Mouse (Mus musculus): ENCODE measurements at regions not wholly inside any gene's neighbourhood (a gene's known extent, or its start where the extent isn't known, plus 50 kb on each side); places are given as distances from the start of the nearest gene placed in this dataset.

DNA sequence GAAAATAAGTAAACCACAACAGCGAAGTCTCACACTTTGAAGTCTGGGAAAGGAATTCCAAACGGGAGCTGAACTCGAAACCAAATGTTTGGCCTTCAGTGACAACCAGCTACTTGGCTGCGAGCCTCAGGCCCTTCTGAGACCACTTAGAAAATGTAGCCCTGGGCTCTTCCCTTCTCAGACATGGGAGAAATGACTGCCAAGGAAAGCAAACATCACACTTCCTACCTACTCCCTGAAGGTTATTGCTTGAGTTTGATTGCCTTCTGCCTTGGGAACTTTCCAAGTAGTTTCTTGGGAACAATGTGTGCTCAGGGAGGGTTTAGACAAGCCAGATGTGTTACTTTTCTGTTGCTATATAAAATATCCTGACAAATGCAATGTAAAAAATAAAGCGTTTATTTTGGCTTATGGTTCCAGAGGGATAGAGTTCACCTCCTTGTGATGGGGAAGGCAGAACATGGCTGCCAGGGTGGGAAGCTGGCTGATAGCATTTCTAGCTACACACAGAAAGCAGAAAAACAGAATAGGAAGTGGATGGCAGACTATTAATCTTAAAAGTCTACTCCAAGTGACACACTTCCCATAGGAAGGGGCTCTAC lies 194.8 kb upstream of the Rack1 start:
- no peak for DNase-seq (ENCODE audit: low read depth, low spot score)

DNA sequence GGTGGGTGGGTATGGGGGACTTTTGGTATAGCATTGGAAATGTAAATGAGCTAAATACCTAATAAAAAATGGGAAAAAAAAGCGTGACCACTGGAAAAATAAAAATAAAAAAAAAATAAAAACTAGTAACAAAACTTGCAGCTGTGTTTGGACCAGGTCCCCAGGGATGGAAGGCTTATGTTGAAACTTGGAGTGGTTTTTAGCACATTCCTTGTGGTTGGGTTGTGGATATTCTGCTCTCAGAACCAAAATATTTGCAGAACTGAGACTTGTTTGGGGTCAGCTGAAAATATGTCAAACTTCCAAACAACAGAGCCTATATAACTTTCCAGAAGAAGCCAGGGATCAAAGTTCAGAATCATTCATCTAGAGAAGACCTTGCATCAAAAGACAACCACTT lies 199.0 kb upstream of the Rack1 start:
- no peak for DNase-seq (ENCODE audit: low read depth, low spot score)

DNA sequence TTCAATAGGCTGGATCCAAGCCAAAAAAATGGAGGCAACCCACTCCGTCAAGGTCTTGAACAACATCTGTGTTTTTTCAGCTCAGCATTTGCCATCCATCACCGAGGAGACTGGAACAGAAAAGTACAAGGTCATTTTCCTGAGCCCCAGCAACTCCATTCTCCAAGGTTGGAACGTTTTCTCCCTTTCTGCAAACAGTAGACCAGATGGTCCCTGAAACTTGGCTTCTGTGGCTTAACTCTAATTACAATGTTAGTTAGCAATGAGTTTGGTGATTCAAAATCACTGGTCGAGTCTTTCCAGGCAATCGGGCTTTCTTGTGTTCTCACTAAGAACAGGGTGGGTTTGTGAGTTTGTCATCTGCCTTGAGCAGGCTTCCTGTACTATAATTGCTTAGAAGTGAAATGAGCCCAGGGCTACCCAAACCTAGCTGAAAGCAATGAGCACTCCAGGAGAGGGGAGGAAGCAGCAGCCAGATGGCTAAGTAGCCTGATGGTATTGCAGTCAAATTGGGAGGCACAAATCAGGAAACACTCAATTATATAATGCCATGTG lies 200.5 kb upstream of the Rack1 start:
- DNase-seq (ENCODE audit: low read depth, low spot score): no peak

- no peak for DNase-seq (ENCODE audit: low read depth, low spot score)
Observed at GRCm38 (mm10) chr11:48599033-48599432, 201.1 kb upstream of the Rack1 start.

DNA sequence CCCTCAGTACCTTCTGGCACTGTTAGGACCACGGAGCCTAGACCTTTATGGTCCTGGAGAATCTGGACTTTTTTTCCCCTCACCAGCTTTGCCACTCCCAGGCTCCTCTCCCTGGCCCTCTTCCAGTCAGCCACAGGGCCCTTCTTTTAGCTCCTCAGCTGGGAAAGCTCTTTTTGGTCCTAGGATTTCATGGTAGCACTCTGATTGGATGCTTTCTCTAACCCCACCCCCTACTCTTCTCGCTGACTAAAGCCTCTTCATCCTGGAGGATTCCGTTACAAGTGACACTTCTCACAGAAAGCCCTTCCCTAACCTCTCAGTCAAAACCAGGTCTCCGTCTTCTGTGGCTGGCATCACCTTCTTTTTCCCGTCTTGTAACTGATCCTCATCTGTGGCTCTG lies 205.7 kb upstream of the Rack1 start:
- DNase-seq (ENCODE audit: low read depth, low spot score): peak; percentile 3

GRCm38 (mm10) chr11:48588833-48589649 lies 211.1 kb upstream of the Rack1 start:
- peak; percentile 55 for DNase-seq (ENCODE audit: low read depth, low spot score)

DNA sequence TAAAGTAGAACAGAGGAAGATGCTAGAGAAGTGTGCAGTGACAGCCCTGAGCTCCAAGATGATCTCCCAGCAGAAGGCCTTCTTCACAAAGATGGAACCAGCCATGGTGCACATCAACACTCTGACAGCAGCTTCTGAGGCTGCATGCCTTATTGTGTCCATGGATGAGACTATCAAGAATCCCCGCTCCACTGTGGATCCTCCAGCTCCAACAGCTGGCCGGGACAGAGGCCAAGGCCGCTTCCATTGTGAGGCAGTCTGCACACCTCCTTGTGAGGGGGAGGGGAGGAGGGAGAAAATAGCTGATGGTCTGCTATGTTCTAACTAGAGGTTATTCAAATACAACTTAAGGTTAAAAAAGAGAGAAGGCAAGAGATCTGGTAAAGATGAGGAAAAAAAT lies 231.4 kb upstream of the Rack1 start:
- no peak for DNase-seq (ENCODE audit: low read depth, low spot score)

- no peak for DNase-seq (ENCODE audit: low read depth, low spot score)
Observed at GRCm38 (mm10) chr11:48567583-48568562, 232.3 kb upstream of the Rack1 start.

DNA sequence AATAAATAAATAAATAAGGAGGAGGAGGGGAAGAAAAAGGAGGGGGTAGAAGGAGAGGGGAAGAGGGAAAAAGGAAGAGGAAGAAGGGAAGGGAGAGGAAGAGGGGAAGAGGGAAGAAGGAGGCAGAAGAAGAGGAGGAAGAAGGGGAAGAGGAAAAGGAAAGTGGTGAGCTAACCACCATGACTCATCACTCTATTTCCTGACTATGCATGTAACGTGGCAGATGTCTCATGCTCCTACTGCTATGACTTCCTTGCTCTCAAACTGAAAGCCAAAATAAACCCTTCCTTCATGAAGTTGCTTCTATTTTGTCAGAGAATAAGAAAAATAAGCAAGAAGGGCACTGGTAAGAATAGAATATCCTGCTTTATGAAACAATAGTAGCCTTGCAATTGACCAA lies 242.1 kb upstream of the Rack1 start:
- no peak for DNase-seq (ENCODE audit: low read depth, low spot score)

- no peak for DNase-seq (ENCODE audit: low read depth, low spot score)
Observed at GRCm38 (mm10) chr11:48552006-48552405, 248.1 kb upstream of the Rack1 start.

DNA sequence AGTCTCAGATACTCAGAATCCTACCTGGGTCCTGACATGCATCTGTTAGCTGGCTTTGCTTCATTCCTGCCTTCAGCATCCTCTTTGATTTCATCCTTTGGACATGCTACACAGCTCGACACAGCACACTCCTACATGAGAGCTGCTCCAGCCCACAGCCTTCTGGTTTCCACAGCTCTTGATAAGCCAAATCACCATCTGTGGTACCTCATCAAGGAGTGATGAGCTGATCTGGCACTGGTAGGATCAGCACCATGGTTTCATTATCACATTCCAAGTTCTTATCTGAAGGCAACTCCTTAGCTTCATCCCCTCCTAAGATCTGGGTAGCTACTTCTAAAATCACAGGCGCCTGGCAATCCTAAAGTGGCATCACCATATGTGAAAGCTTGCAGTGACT lies 248.9 kb upstream of the Rack1 start:
- no peak for DNase-seq (ENCODE audit: low read depth, low spot score)

DNA sequence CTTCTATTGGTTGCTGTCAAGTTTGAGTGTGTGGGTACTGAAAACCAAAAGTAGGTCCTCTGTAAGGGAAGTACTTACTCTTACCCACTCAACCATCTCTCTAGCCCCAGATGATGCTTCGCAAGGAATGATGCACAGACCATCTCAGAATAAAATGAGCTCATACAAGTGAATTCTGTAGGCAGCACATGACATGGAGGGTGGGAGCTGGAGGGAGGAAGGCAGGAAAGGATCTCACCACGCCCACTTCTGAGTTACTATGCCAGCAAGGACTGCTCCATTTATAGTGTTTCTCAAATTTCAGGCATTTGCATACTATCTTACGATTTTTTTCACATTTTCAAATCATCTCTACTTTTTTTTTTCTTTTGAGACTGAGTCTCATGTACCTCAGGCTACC lies 273.8 kb upstream of the Rack1 start:
- no peak for DNase-seq (ENCODE audit: low read depth, low spot score)

GRCm38 (mm10) chr11:48525517-48525916 lies 274.6 kb upstream of the Rack1 start:
- no peak for DNase-seq (ENCODE audit: low read depth, low spot score)

- no peak for DNase-seq (ENCODE audit: low read depth, low spot score)
Observed at GRCm38 (mm10) chr11:48506886-48507285, 293.2 kb upstream of the Rack1 start.

- no peak for DNase-seq (ENCODE audit: low read depth, low spot score)
Observed at GRCm38 (mm10) chr11:48502011-48502806, 297.9 kb upstream of the Rack1 start.

- no peak for DNase-seq (ENCODE audit: low read depth, low spot score)
Observed at GRCm38 (mm10) chr11:48499057-48499456, 301.1 kb upstream of the Rack1 start.

DNA sequence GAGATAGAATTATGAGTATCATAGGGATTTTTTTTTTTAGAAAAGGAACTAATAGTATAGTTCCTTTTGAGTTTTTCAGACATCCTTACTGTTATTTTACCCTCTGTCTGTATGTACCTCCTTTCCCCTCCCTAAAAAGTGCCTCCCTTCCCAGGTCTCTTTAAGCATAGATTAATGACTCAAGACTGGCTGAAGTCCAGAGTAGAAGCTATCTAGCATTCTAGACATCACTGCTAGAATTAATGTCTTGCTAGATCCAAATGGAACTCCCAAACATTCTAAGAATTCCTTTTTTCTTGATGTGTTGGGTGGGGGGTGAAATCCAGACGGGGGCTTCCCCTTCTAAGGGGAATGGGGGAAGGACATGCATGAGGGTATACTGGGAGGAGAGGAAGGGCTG lies 311.8 kb upstream of the Rack1 start:
- no peak for DNase-seq (ENCODE audit: low read depth, low spot score)

DNA sequence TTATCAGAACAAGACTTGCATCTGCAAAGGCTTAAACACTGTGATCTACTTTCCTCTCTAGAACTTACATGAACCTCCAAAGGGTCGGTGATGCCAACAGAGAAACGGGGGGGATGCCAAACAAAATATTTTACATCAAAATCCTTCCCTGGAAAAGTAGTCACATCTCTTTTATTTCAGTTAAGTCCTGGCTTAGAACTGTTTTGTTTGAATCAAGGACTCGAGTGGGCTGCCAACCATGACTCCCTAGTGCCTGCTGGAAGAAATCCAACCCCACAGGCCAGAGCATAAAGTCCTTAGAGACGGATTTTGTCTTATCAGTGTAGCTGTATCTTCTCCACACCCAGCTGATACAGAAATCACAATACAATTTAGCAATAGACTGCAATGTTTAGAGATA lies 336.1 kb upstream of the Rack1 start:
- DNase-seq (ENCODE audit: low read depth, low spot score): no peak

DNA sequence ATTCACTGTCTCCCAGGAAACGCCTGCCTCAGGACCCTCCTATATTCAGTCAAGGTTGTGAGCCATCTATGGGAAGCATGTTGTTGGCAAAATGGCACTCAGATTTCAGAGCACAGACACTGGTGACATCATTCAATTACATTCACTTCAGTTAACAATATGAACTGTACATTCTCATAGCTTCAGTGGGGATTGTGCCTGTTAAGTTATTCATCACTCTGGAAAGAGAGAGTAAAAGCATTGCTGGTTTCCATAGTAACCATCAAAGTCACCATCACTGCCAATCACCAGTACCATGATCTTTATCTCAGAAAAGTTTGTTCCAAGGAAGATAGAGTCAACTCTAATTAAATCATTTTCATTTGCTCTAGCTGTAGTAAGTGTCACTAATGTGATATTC lies 350.2 kb upstream of the Rack1 start:
- DNase-seq (ENCODE audit: low read depth, low spot score): no peak

DNA sequence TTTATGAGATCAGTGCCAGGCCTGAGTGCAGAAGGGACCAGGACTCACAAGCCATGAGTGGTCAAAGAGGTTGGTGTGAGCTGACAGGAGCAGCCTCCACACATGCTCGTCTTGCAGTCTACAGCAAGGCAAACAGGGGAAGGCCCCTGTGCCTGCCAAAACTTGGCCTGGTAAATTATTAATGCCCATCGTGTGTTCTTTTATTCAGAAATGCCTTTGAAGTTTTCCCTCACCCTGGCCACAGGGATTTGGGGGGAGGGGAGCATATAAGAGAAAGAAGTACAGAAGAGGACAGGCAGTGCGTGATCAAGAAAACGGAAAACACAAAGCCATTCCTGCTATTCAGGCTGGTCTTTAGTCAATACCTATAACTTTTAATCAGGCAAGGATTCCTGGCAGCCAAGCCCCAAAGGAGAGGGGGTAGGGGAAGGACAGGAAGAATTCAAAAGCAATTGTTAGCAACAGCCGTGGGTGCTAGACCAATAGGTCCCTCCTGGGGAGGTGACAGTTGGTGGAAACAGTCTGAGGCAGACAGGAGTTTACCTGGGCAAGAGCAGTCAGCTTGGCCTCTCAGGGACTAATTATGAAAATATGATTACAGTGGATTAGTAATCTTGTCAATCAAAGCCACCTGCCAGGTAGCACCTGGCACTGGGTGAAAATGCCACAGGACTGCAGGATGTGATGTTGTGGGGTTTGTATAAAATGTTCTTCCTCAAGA lies 357.4 kb upstream of the Rack1 start:
- no peak for DNase-seq (ENCODE audit: low read depth, low spot score)
